Mouse (Mus musculus): ENCODE measurements around the gene Vmn1r2.
"Not testable (repeated sequence)": the region's sequence is repeated elsewhere in the genome, so short reads cannot be mapped to it uniquely, and the experiment has no call there.

Vmn1r2 gene

DNA sequence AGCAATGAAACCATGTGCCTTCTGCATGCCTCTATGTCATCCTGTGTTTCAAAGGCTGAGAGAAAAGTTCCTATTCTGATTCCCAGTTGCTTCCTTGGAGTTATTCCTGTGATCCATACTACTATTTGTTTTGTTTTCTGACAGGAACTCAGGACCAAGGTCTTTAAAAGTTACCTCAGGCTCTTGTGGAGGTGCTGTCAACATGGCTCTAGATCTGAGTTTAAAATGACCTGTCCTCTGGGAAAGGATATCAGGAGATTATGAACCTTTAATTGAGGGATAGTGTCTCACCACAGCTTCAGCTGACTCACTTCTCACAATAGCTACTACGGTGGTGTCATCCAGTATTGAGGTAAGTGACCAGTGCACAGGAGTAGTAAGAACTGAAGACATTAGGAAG lies at the start of gene Vmn1r2:
TSS of gene Vmn1r2 (plus strand) at position 301 of the 400 bp plus-strand sequence.
- DNase-seq (ENCODE audit: low spot score) = not testable (repeated sequence)

DNA sequence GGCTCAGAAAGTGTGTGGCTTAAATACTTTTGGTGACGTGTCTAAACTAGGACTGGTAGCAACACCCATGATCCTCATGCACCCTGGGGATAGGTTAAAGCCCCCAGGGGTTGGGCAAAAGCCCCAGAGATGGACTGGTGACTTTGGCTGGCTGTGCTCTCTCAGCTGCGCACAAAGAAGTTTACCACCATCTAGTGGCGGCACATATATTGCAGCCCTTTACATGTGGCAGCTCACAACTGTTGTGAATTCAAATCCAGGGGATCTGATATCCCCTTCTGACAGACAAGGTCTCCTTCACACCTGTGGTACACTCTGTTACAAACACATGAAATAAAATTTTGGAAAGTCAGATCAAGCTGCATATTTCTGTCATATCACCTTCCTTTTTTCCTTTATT lies 19.2 kb upstream of the Vmn1r2 start:
- DNase-seq (ENCODE audit: low spot score) = not testable (repeated sequence)

DNA sequence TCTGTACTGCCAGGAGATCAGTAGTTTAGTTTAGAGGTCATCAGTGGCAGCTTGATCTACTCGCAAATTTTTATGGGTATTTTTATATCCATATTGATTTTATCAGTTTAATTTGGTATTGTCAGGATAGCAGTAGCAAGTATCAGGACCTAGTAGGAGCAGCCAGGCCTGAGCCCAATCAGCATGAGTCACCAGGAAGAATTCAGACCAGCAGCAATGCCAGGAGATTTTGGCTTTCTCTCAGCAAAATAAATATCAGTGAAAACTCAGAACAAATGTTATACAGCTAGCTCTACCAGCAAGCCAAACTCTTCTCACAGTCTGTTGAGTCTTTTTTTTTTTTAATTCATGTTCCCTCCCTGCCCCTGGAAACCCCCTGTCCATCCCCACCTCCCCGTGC lies 13.8 kb upstream of the Vmn1r2 start:
- DNase-seq (ENCODE audit: low spot score) = not testable (repeated sequence)

DNA sequence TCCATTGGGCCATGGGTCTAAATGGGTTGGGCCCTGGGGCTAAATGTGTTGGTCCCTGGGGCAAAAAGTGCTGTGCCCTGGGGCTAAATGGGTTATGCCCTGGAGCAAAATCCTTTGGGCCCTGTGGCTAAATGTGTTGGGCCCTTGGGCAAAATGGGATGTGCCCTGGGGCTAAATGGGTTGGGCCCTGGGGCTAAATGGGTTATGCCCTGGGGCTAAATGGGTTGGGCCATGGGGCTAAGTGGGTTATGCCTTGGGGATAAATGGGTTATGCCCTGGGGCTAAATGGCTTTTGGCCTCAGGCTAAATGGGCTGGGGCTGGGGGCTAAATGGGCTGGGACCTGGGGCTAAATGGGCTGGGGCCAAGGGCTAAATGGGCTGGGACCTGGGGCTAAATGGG lies 2.7 kb upstream of the Vmn1r2 start:
- not testable (repeated sequence) for DNase-seq (ENCODE audit: low spot score)

DNA sequence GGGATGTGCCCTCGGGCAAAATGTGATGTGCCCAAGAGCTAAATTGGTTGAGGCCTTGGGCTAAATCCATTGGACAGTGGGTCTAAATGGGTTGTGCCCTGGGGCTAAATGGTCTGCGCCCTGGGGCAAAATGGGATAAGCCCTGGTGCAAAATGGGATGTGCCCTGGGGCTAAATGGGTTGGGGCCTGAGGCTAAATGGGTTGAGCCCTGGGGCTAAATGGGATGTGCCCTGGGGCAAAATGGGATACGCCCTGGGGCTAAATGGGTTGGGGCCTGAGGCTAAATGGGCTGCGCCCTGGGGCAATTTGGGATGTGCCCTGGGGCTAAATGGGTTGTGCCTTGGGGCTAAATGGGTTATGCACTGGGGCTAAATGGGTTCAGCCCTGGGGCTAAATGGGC lies 2.1 kb upstream of the Vmn1r2 start:
- no peak for DNase-seq (ENCODE audit: low spot score)

DNA sequence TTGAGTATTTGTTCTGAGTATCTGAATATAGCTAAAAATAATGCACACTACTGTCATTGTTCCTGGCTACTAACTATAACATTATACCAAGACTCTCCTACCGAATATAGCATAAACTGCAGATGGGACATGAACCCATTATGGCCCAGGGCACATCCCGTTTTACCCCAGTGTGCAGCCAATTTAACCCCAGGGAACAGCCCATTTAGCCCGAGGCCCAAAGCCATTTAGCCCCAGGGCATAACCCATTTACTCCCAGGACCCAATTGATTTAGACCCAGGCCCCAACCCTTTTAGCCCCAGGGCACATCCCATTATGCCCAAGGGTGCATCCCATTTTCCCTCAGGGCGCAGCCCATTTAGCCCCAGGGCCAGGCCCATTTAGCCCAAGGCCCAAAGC lies 7.5 kb downstream of the Vmn1r2 start:
- not testable (repeated sequence) for DNase-seq (ENCODE audit: low spot score)

DNA sequence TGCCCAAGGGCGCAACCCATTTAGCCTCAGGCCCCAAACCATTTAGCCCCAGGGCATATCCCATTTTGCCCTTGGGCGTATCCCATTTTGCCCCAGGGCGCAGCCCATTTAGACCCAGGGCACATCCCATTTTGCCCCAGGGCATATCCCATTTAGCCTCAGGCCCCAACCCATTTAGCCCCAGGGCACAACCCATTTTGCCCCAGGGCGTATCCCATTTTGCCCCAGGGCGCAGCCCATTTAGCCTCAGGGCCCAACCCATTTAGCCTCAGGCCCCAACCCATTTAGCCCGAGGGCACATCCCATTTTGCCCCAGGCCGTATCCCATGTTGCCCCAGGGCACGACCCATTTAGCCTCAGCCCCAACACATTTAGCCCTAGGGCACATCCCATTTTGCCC lies 8.6 kb downstream of the Vmn1r2 start:
- not testable (repeated sequence) for DNase-seq (ENCODE audit: low spot score)

DNA sequence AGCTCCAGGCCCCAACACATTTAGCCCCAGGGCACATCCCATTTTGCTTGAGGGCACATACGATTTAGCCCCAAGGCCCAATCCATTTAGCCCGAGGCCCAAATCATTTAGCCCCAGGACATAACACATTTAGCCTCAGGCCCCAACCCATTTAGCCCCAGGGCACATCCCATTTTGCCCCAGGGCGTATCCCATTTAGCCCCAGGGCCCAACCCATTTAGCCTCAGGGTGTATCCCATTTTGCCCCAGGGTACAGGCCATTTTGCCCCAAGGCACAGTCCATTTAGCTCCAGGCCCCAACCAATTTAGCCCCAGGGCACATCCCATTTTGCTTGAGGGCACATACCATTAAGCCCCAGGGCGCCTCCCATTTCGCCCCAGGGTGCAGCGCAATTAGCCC lies 9.1 kb downstream of the Vmn1r2 start:
- not testable (repeated sequence) for DNase-seq (ENCODE audit: low spot score)

DNA sequence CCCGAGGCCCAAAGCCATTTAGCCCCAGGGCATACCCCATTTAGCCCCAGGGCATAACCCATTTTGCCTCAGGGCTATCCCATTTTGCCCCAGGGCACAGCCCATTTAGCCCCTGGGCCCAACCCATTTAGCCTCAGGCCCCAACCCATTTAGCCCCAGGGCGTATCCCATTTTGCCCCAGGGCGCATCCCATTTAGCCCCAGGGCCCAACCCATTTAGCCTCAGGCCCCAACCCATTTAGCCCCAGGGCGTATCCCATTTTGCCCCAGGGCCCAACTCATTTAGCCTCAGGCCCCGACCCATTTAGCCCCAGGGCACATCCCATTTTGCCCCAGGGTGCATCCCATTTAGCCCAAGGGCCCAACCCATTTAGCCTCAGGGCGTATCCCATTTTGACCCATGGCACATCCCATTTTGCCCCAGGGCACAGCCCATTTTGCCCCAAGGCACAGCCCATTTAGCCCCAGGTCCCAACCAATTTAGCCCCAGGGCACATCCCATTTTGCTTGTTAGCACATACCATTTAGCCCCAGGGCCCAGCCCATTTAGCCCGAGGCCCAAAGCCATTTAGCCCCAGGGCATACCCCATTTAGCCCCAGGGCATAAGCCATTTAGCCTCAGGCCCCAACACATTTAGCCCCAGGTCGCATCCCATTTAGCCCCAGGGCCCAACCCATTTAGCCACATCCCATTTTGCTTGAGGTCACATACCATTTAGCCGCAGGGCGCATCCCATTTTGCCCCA lies 9.8 kb downstream of the Vmn1r2 start:
- DNase-seq (ENCODE audit: low spot score) = not testable (repeated sequence)

DNA sequence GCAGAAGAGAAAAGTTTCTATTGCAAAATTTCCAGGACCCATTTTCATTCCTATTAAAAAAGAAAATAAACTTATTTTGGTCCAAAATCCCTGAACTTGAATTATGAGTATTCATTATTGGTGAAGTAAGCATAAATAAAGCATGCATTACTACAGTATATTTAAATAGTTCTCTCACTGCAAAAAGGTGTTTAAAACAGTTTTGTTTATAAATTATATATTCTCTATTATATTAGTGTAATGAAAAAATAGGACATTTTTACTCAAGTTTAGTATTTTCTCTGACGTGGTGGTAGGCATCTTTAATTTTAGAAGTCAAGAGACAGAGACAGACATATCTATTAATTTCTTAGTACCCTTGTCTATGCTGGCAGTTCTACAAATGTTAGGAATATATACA lies 18.1 kb downstream of the Vmn1r2 start, which contains the start of gene Vmn1r3:
TSS of gene Vmn1r3 (minus strand) at position 101 of the 400 bp plus-strand sequence.
- DNase-seq (ENCODE audit: low spot score) = not testable (repeated sequence)

DNA sequence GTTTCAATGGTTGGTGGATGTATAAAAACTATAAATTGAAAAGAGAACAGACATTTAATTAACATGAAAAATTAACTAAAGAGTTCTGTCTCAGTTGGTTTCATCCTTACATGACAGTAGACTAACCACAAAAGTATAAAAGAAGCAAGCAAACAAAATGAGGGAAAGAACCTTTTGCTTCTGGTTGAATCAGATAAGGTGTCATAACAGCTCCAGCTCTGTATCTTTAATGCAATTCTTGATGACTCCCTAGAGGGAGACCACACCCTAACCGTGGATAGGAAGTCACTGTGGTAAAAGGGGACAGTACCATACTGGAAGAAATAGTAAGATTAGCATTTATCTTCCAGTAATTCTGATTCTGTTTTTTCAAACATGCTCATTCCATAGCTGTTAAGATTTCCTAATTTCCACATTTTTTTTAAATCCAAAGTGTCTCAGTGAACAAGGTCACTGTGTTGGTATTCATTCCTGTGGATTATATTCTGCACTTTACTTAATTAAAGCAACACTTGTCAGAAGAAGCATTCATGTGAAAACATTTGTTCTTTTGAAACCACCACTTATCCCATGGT lies 42.6 kb downstream of the Vmn1r2 start:
- not testable (repeated sequence) for DNase-seq (ENCODE audit: low spot score)

DNA sequence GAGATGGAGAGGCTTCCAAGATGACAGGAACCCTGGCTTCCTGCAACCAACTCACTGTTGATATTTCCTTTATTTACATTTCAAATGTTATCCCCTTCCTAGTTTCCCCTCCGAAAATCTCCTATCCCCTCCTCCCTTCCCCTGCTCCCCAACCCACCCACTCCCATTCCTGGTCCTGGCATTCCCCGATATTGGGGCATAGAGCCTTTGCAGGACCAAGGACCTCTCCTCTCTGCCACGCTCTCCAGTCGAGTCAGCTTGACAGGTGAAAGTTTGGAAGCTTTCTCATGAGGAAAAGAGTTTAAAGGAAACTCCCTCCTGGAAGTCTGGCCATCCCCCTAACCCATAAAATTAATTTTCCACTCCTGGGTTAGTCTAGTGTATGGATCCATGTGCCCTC lies 46.2 kb downstream of the Vmn1r2 start:
- not testable (repeated sequence) for DNase-seq (ENCODE audit: low spot score)

DNA sequence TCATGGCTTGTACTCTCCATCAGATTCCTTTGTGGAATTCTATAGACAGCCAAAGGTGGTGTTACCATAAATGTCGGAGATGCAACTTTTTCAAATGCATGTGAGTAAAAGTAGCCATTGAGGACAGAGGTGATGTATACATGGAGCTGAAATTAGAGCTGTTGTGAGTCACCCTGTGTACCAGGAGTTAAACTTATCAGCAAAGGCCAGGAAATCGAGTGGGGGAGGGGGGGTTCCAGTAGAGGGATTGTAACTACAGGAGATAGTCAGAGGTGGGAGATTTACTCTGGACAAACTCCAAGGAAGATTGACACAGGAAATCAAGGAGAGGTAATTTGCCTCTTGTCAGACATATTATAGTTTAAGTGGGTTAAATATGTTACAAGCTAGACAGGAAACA lies 49.3 kb downstream of the Vmn1r2 start:
- DNase-seq (ENCODE audit: low spot score) = not testable (repeated sequence)

Measured in ovary, postnatal 36 days (tissue).